Comparison of ENCODE assay signal across 20 mouse cellular contexts in the genomic region with DNA sequence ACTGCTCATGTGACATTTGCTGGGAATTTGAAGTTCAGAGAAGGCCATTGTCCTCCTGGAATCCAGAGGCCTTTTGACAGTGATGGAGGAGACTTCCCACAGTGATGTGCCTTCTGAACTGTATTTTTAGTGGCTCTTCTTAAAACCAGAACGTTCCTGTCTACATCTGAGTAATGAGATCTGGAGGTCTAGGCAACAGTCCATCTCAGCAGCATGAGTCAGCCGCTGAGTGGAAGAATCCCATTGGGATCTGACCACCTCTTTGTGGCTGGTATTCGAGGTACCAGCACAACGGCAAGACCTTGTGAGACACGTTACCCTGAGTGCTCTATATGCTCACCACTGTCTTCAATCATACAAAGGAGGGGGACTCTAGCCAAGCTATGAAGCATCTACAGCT.
A peak's percentile ranks its signal among the peaks of the same experiment; 100 is the strongest.
DNase-seq lines count a peak whose midpoint lies in the region; ATAC-seq lines count a peak whose summit lies in the region.
"Had no signal": no experiment of that assay in that cellular context is flagged by ENCODE, and none has a peak within 500 bp of the region (broad histone marks: within the 10 kb centered on the region; RNA-seq: fewer than 3 reads in every experiment).

No protein-coding gene starts in this region.

- ATAC-seq in frontal cortex, adult (ENCODE audit: low TSS enrichment): peak; percentile 36; the same call in 1 of the 2 replicates
- ATAC-seq: activated CD4-positive, CD25-positive, alpha-beta regulatory T cell, adult 4 months; CD4-positive, CD25-positive, alpha-beta regulatory T cell, adult 4 months; forebrain, embryonic 13.5 days; forebrain, postnatal 0 days; intestine, postnatal 0 days had no signal

- DNase-seq in adrenal gland, adult (ENCODE audit: inconsistent age in 2 of 2, low spot score in 1 of 2): peak; percentile 24 to 49
- no peak for DNase-seq in adrenal gland, postnatal 10 days
- DNase-seq in frontal cortex, adult 2 months (ENCODE audit: extremely low spot score in 1 of 2, low spot score in 1 of 2): no peak
- DNase-seq in 3134 (ENCODE audit: extremely low read depth, insufficient read length, low spot score): peak; percentile 28
- peak; percentile 53 for DNase-seq in brain, adult 2 months (ENCODE audit: low read depth, low spot score)
- DNase-seq in lung, postnatal 14 days: no peak
- DNase-seq: cerebellum, adult 18-20 months; cerebellum, adult 9-10 months; cerebellum, postnatal 14 days; forebrain, postnatal 0 days; gastrocnemius, postnatal 10 days; gastrocnemius, postnatal 36 days; heart, adult 2 months; heart, postnatal 14 days; heart, postnatal 4 days had no signal

Comparison
In these comparisons a context has a peak if more than half of its experiments do, and no peak if none do; other contexts are left out.
1. DNase-seq: peak in adrenal gland, adult (2 of 2), 3134 (single experiment) and brain, adult 2 months (single experiment); none in adrenal gland, postnatal 10 days (single experiment), frontal cortex, adult 2 months (0 of 2) and lung, postnatal 14 days (single experiment).